Mouse (Mus musculus): ENCODE measurements around the gene Arhgap29. TPM values are rescaled to one million over a fixed set of nuclear protein-coding genes. Genes with fewer than 3 reads are reported as not detected.
A peak's percentile ranks its signal among the peaks of the same experiment; 100 is the strongest.

The Arhgap29 gene
- polyA plus RNA-seq, 1 experiment = 13.7 TPM

- H3ac ChIP-seq (ENCODE audit: control insufficient read depth, insufficient read length) = no peak overlapping the region
- peak overlapping the region; percentile 77 for H3K4me2 ChIP-seq (ENCODE audit: low read depth)
- peaks cover 8% of the 10 kb centered on the region for H3K36me3 ChIP-seq (ENCODE audit: control insufficient read depth, insufficient read depth)
- no peaks in the 10 kb centered on the region for H3K27me3 ChIP-seq (ENCODE audit: control insufficient read depth, insufficient read depth, insufficient read length)
- peak overlapping the region; percentile 60 for H3K4me3 ChIP-seq
- TF ChIP-seq POLR2AphosphoS2 (IDR thresholded peaks at IDR 0.05; ENCODE audit: insufficient read length, low read depth) (no peak), SRF (IDR thresholded peaks at IDR 0.05; ENCODE audit: control insufficient read depth, insufficient read length, low read depth) (no peak), MAX (IDR thresholded peaks at IDR 0.05; ENCODE audit: low read depth) (no peak), USF1 (IDR thresholded peaks at IDR 0.05; ENCODE audit: low read depth) (no peak)
- H3K79me2 ChIP-seq (ENCODE audit: control insufficient read depth, insufficient read depth) = peaks cover 64% of the 10 kb centered on the region
These were observed 17.1 kb downstream of the Arhgap29 start for GRCm38 (mm10) chr3:121969451-121969850.

GRCm38 (mm10) chr3:121973761-121974160 is 21.4 kb downstream of the Arhgap29 start:
- H3K4me2 ChIP-seq (ENCODE audit: low read depth) = no peak overlapping the region
- no peak overlapping the region for H3ac ChIP-seq (ENCODE audit: control insufficient read depth, insufficient read length)
- H3K27me3 ChIP-seq (ENCODE audit: control insufficient read depth, insufficient read depth, insufficient read length) = no peaks in the 10 kb centered on the region
- no peak overlapping the region for H3K4me3 ChIP-seq
- TF ChIP-seq CEBPB (IDR thresholded peaks at IDR 0.05; ENCODE audit: insufficient read depth, poor library complexity, severe bottlenecking) = no peak
- peaks cover 58% of the 10 kb centered on the region for H3K79me2 ChIP-seq (ENCODE audit: control insufficient read depth, insufficient read depth)
- H3K36me3 ChIP-seq (ENCODE audit: control insufficient read depth, insufficient read depth) = peaks cover 20% of the 10 kb centered on the region

- Histone ChIP-seq H3ac (ENCODE audit: control insufficient read depth, insufficient read length) (no peak overlapping the region), H3K4me3 (no peak overlapping the region), H3K27me3 (ENCODE audit: control insufficient read depth, insufficient read depth, insufficient read length) (no peaks in the 10 kb centered on the region), H3K36me3 (ENCODE audit: control insufficient read depth, insufficient read depth) (peaks cover 24% of the 10 kb centered on the region), H3K4me2 (ENCODE audit: low read depth) (no peak overlapping the region), H3K79me2 (ENCODE audit: control insufficient read depth, insufficient read depth) (peaks cover 42% of the 10 kb centered on the region)
- TF ChIP-seq REST (IDR thresholded peaks at IDR 0.05; ENCODE audit: insufficient read depth, insufficient read length) = no peak
These were observed 23.0 kb downstream of the Arhgap29 start for GRCm38 (mm10) chr3:121975381-121975780.

- no peaks in the 10 kb centered on the region for H3K27me3 ChIP-seq (ENCODE audit: control insufficient read depth, insufficient read depth, insufficient read length)
- H3K4me3 ChIP-seq = no peak overlapping the region
- no peak overlapping the region for H3ac ChIP-seq (ENCODE audit: control insufficient read depth, insufficient read length)
- no peak overlapping the region for H3K4me2 ChIP-seq (ENCODE audit: low read depth)
- peaks cover 16% of the 10 kb centered on the region for H3K36me3 ChIP-seq (ENCODE audit: control insufficient read depth, insufficient read depth)
- TF ChIP-seq TCF3 (IDR thresholded peaks at IDR 0.05; ENCODE audit: insufficient read length, low read depth) (no peak), MYOD1 (IDR thresholded peaks at IDR 0.05; ENCODE audit: control insufficient read depth in 1 of 3, insufficient read length in 2 of 3, low read depth in 2 of 3) (no peak), REST (IDR thresholded peaks at IDR 0.05; ENCODE audit: insufficient read depth, insufficient read length) (no peak), SRF (IDR thresholded peaks at IDR 0.05; ENCODE audit: control insufficient read depth, insufficient read length, low read depth) (no peak)
- H3K79me2 ChIP-seq (ENCODE audit: control insufficient read depth, insufficient read depth) = peaks cover 5% of the 10 kb centered on the region
These were observed 29.0 kb downstream of the Arhgap29 start for GRCm38 (mm10) chr3:121981306-121981705.

DNA sequence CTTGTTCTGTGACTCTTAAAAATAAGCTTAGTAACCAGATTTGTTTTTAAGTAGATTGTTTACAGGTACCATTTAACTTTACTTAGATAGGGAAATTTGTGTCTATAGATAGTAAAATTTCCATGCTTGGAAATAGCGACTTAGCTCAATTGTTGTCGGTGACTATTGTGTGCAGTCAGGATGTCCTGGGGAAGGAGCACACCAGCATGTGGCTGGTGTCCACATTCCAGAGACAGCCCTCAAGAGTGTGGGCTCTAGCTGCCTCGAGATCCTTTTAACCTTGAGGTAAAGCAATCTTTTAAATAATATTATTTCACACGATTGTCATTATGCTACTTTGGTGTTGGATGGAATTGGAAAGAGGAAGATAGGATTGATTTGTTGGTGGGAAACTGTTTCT is 30.1 kb downstream of the Arhgap29 start:
- no peak overlapping the region for H3ac ChIP-seq (ENCODE audit: control insufficient read depth, insufficient read length)
- no peak overlapping the region for H3K4me3 ChIP-seq
- no peak overlapping the region for H3K4me2 ChIP-seq (ENCODE audit: low read depth)
- peaks cover 10% of the 10 kb centered on the region for H3K36me3 ChIP-seq (ENCODE audit: control insufficient read depth, insufficient read depth)
- H3K27me3 ChIP-seq (ENCODE audit: control insufficient read depth, insufficient read depth, insufficient read length) = no peaks in the 10 kb centered on the region
- H3K79me2 ChIP-seq (ENCODE audit: control insufficient read depth, insufficient read depth) = peaks cover 7% of the 10 kb centered on the region
- TF ChIP-seq E2F4 (IDR thresholded peaks at IDR 0.05; ENCODE audit: insufficient read depth) (no peak), SRF (IDR thresholded peaks at IDR 0.05; ENCODE audit: control insufficient read depth, insufficient read length, low read depth) (no peak)

GRCm38 (mm10) chr3:121995125-121995524 is 42.8 kb downstream of the Arhgap29 start:
- TF ChIP-seq POLR2AphosphoS2 (IDR thresholded peaks at IDR 0.05; ENCODE audit: insufficient read length, low read depth) = no peak
- no peak for TF ChIP-seq REST (IDR thresholded peaks at IDR 0.05; ENCODE audit: insufficient read depth, insufficient read length)
- TF ChIP-seq E2F4 (IDR thresholded peaks at IDR 0.05; ENCODE audit: insufficient read depth) = no peak
- TF ChIP-seq MYOG (IDR thresholded peaks at IDR 0.05; ENCODE audit: control insufficient read depth in 1 of 3, insufficient read depth in 1 of 3, insufficient read length in 2 of 3, low read depth in 2 of 3) = no peak
- TF ChIP-seq POLR2A (IDR thresholded peaks at IDR 0.05; ENCODE audit: insufficient read length, low read depth) = no peak
- no peak for TF ChIP-seq TCF12 (IDR thresholded peaks at IDR 0.05; ENCODE audit: insufficient read depth, poor library complexity, severe bottlenecking)
- no peak for TF ChIP-seq TCF3 (IDR thresholded peaks at IDR 0.05; ENCODE audit: insufficient read length, low read depth)
- no peak for TF ChIP-seq SRF (IDR thresholded peaks at IDR 0.05; ENCODE audit: control insufficient read depth, insufficient read length, low read depth)
- no peak for TF ChIP-seq MYOD1 (IDR thresholded peaks at IDR 0.05; ENCODE audit: control insufficient read depth in 1 of 3, insufficient read length in 2 of 3, low read depth in 2 of 3)
- TF ChIP-seq MAX (IDR thresholded peaks at IDR 0.05; ENCODE audit: low read depth) = no peak
- no peak for TF ChIP-seq CEBPB (IDR thresholded peaks at IDR 0.05; ENCODE audit: insufficient read depth, poor library complexity, severe bottlenecking)
- TF ChIP-seq USF1 (IDR thresholded peaks at IDR 0.05; ENCODE audit: low read depth) = no peak
- H3K27me3 ChIP-seq (ENCODE audit: control insufficient read depth, insufficient read depth, insufficient read length) = no peaks in the 10 kb centered on the region
- no peak overlapping the region for H3ac ChIP-seq (ENCODE audit: control insufficient read depth, insufficient read length)
- peaks cover 7% of the 10 kb centered on the region for H3K79me2 ChIP-seq (ENCODE audit: control insufficient read depth, insufficient read depth)
- H3K36me3 ChIP-seq (ENCODE audit: control insufficient read depth, insufficient read depth) = peaks cover 61% of the 10 kb centered on the region
- no peak overlapping the region for H3K4me2 ChIP-seq (ENCODE audit: low read depth)
- no peak overlapping the region for H3K4me3 ChIP-seq

All from myocyte (in vitro differentiated cells).